Comparison of ENCODE assay signal across 15 mouse cellular contexts in the genomic region with DNA sequence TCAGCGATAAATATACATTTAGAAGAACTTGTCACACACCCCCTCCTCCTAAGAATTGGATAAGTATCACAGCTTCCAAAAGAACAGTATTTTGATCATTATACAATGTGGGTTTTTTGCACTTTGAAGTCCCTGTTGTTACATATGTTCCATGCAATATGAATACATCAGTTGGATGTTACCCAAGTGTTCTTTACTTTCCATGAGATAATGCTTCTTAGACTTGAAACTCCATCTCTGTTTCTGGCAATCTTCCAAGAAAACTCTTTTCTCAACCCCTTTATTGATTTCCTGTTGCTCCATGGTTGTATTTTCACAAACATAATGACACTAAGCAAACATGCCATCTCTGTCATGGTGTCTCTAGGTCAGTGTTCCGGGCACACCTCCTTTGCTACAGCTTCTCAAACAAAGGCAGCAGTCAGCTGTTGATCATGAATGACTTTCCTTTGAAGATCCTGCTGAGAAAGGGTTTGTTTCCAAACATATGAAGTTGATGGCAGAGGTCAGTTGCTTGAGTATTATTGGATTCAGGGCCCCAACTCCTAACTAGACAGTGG.
"Had no signal": no experiment of that assay in that cellular context is flagged by ENCODE, and none has a peak within 500 bp of the region (broad histone marks: within the 10 kb centered on the region; RNA-seq: fewer than 3 reads in every experiment).

No protein-coding gene starts in this region.

- H3K27ac ChIP-seq: liver, embryonic 13.5 days; liver, embryonic 15.5 days; macrophage; midbrain, embryonic 13.5 days; midbrain, embryonic 15.5 days; neural tube, embryonic 12.5 days; stomach, embryonic 15.5 days; stomach, postnatal 0 days had no signal

- ATAC-seq: midbrain, embryonic 13.5 days; midbrain, embryonic 15.5 days had no signal

- DNase-seq: liver, embryonic 13.5 days; lung, adult 2 months; right cerebral cortex, postnatal 14 days; thymus, adult 2 months; thymus, postnatal 25 days; thymus, postnatal 4 days had no signal

- H3K9me3 ChIP-seq: liver, embryonic 13.5 days; liver, embryonic 15.5 days; midbrain, embryonic 13.5 days; midbrain, embryonic 15.5 days; neural tube, embryonic 12.5 days; stomach, embryonic 15.5 days had no signal

- H3K9ac ChIP-seq: liver, embryonic 13.5 days; liver, embryonic 15.5 days; midbrain, embryonic 13.5 days; midbrain, embryonic 15.5 days; neural tube, embryonic 12.5 days; stomach, embryonic 15.5 days had no signal

- H3K27me3 ChIP-seq: liver, embryonic 13.5 days; liver, embryonic 15.5 days; megakaryocyte, embryonic 14.5 days; midbrain, embryonic 13.5 days; midbrain, embryonic 15.5 days; neural tube, embryonic 12.5 days; stomach, embryonic 15.5 days had no signal

- H3K4me2 ChIP-seq: liver, embryonic 13.5 days; liver, embryonic 15.5 days; midbrain, embryonic 11.5 days; midbrain, embryonic 13.5 days; midbrain, embryonic 15.5 days; neural tube, embryonic 12.5 days; stomach, embryonic 15.5 days had no signal

- H3K36me3 ChIP-seq: liver, embryonic 13.5 days; liver, embryonic 15.5 days; midbrain, embryonic 13.5 days; midbrain, embryonic 15.5 days; neural tube, embryonic 12.5 days; stomach, embryonic 15.5 days had no signal

- H3K4me3 ChIP-seq: liver, embryonic 13.5 days; liver, embryonic 15.5 days; megakaryocyte, embryonic 14.5 days; midbrain, embryonic 13.5 days; midbrain, embryonic 15.5 days; neural tube, embryonic 12.5 days; stomach, embryonic 15.5 days had no signal

- H3K4me1 ChIP-seq: liver, embryonic 13.5 days; liver, embryonic 15.5 days; megakaryocyte, embryonic 14.5 days; midbrain, embryonic 13.5 days; midbrain, embryonic 15.5 days; neural tube, embryonic 12.5 days; stomach, embryonic 15.5 days had no signal
